Mouse (Mus musculus) bone marrow, adult 2 months (tissue): ENCODE data around the gene Unc119. TPM values are rescaled to one million over a fixed set of nuclear protein-coding genes. Genes with fewer than 3 reads are reported as not detected.

Experiments used
- H3K27ac ChIP-seq: fragments of 200-500 bp; 2 replicates; pipeline ENCODE4 v1.5.1; 2012; ENCODE audit warnings: low read depth, mild to moderate bottlenecking, control low read depth, inconsistent platforms, low read length; ENCODE audit not compliant: control insufficient read depth, poor library complexity, insufficient read depth
- H3K4me1 ChIP-seq: fragments of 200-500 bp; 2 replicates; pipeline ENCODE4 v1.6.1; 2011; ENCODE audit warnings: low read length; ENCODE audit not compliant: control insufficient read depth, insufficient read depth
- H3K4me3 ChIP-seq: fragments of 200-500 bp; replicated peaks from 2 replicates; pipeline ENCODE3; 2011; ENCODE audit warnings: mild to moderate bottlenecking, low read depth, low read length, control low read depth; ENCODE audit not compliant: control insufficient read depth
- CTCF ChIP-seq: fragments of 200-500 bp; IDR thresholded peaks from 2 replicates; pipeline ENCODE4 v1.5.1; 2011; ENCODE audit warnings: low read length, control low read depth; ENCODE audit not compliant: control insufficient read depth, insufficient read depth
- POLR2A ChIP-seq: fragments of 200-500 bp; IDR thresholded peaks from 2 replicates; pipeline ENCODE4 v1.6.1; 2011; ENCODE audit warnings: low read depth, mild to moderate bottlenecking, control low read depth, low read length, borderline replicate concordance; ENCODE audit not compliant: control insufficient read depth
- WGBS: fragments of 180-500 bp; shearing (Covaris S2); methylation state at CpG from one replicate; pipeline ENCODE4 v1.1.7; 2018; 5-methylcytosine and 5-hydroxymethylcytosine counted together
- polyA plus RNA-seq: library from polyadenylated mRNA; stranded (reverse); fragments of >200 nt; gene quantifications from 2 replicates; pipeline ENCODE4 v1.2.4, GENCODE M21; 2011; ENCODE audit warnings: low replicate concordance; ENCODE audit not compliant: missing spikeins, insufficient read depth, insufficient read length

Unc119 gene
- polyA plus RNA-seq, result 35.6 and 71.9 TPM in 2 replicates

- Histone ChIP-seq H3K27ac (peak within 1 kb of the TSS; percentile 74), H3K4me3 (peak within 1 kb of the TSS; percentile 79), H3K4me1 (peaks cover 8% of the 10 kb centered on the region)
- 2% methylated on average over 64 of the region's 66 CpGs for WGBS
- TF ChIP-seq CTCF, result no peak
- TF ChIP-seq POLR2A, result peak; percentile 54; the same call in 1 of the 2 replicates
Observed at GRCm38 (mm10) chr11:78343381-78344327, at the start of gene Unc119. Gene Unc119, plus strand, starts transcription at chr11:78343482.

GRCm38 (mm10) chr11:78294585-78294984 lies 48.7 kb upstream of the Unc119 start:
- 88% methylated on average over 6 of the region's 6 CpGs for WGBS
- H3K4me3 ChIP-seq, result no peak overlapping the region
- TF ChIP-seq CTCF (no peak), POLR2A (no peak)
- H3K27ac ChIP-seq, result no peak overlapping the region
- no peaks in the 10 kb centered on the region for H3K4me1 ChIP-seq

GRCm38 (mm10) chr11:78300917-78301316 lies 42.4 kb upstream of the Unc119 start:
- peak overlapping the region; percentile 94 for H3K4me3 ChIP-seq
- H3K27ac ChIP-seq, result peak overlapping the region; percentile 52; the same call in 1 of the 2 replicates
- H3K4me1 ChIP-seq, result no peaks in the 10 kb centered on the region; the same call in 1 of the 2 replicates
- 58% methylated on average over 7 of the region's 7 CpGs for WGBS
- TF ChIP-seq POLR2A (no peak), CTCF (no peak)

GRCm38 (mm10) chr11:78301357-78302084 lies 41.8 kb upstream of the Unc119 start, which contains the start of gene Spag5:
Gene Spag5, plus strand, starts transcription at chr11:78301529.
- H3K27ac ChIP-seq, result peak within 1 kb of the TSS; percentile 52
- WGBS, result under 1% methylated on average over 49 of the region's 49 CpGs
- peak within 1 kb of the TSS; percentile 94 for H3K4me3 ChIP-seq
- H3K4me1 ChIP-seq, result no peaks in the 10 kb centered on the region; the same call in 1 of the 2 replicates
- TF ChIP-seq CTCF (no peak), POLR2A (peak; percentile 71; the same call in 1 of the 2 replicates)

GRCm38 (mm10) chr11:78305272-78305671 lies 38.0 kb upstream of the Unc119 start:
- 86% methylated on average over 4 of the region's 4 CpGs for WGBS

GRCm38 (mm10) chr11:78310861-78311511 lies 32.3 kb upstream of the Unc119 start:
- TF ChIP-seq CTCF (no peak), POLR2A (no peak)
- Histone ChIP-seq H3K4me1 (no peaks in the 10 kb centered on the region), H3K4me3 (no peak overlapping the region), H3K27ac (no peak overlapping the region)
- WGBS, result 94% methylated on average over 8 of the region's 8 CpGs

More at GRCm38 (mm10) chr11:78305272-78305671, 38.0 kb upstream of the Unc119 start:
- H3K4me1 ChIP-seq, result no peaks in the 10 kb centered on the region; the same call in 1 of the 2 replicates
- H3K27ac ChIP-seq, result no peak overlapping the region
- no peak overlapping the region for H3K4me3 ChIP-seq
- TF ChIP-seq POLR2A (no peak), CTCF (no peak)

- WGBS, result 99% methylated on average over 2 of the region's 2 CpGs
- TF ChIP-seq POLR2A (no peak), CTCF (no peak)
- Histone ChIP-seq H3K4me1 (no peaks in the 10 kb centered on the region), H3K4me3 (no peak overlapping the region), H3K27ac (no peak overlapping the region)
Observed at GRCm38 (mm10) chr11:78313662-78314061, 29.6 kb upstream of the Unc119 start.
